Mouse (Mus musculus): ENCODE data around the gene Lmo3. TPM values are rescaled to one million over a fixed set of nuclear protein-coding genes. Genes with fewer than 3 reads are reported as not detected.

Gene Lmo3
- polyA plus RNA-seq, 1 experiment: not detected

- H3K4me1 ChIP-seq (ENCODE audit: control insufficient read depth, insufficient read depth, insufficient read length): no peaks in the 10 kb centered on the region
- no peak overlapping the region for H3K4me3 ChIP-seq (ENCODE audit: extremely low read depth, insufficient read depth, insufficient read length)
- H3K36me3 ChIP-seq (ENCODE audit: control insufficient read depth, insufficient read depth, low read length): no peaks in the 10 kb centered on the region
- DNase-seq (ENCODE audit: low read depth in 1 of 2, low spot score in 2 of 2): no peak
- H3K27ac ChIP-seq (ENCODE audit: insufficient read depth, low read length): no peak overlapping the region
- TF ChIP-seq POLR2A (IDR thresholded peaks at IDR 0.05; ENCODE audit: low read depth, low read length) (no peak), CTCF (IDR thresholded peaks at IDR 0.05; ENCODE audit: extremely low read depth, insufficient read depth, insufficient read length, insufficient replicate concordance) (no peak)
- WGBS: 60% methylated on average over 3 of the region's 3 CpGs
- no peaks in the 10 kb centered on the region for H3K27me3 ChIP-seq (ENCODE audit: control insufficient read depth, insufficient read depth, low read length)
Observed at GRCm38 (mm10) chr6:138426894-138427293, 154.9 kb downstream of the Lmo3 start.

GRCm38 (mm10) chr6:138424514-138425225 is 157.1 kb downstream of the Lmo3 start:
- TF ChIP-seq POLR2A (IDR thresholded peaks at IDR 0.05; ENCODE audit: low read depth, low read length) (no peak), CTCF (IDR thresholded peaks at IDR 0.05; ENCODE audit: extremely low read depth, insufficient read depth, insufficient read length, insufficient replicate concordance) (no peak)

GRCm38 (mm10) chr6:138422671-138423321 is 159.0 kb downstream of the Lmo3 start:
- H3K27ac ChIP-seq (ENCODE audit: insufficient read depth, low read length): no peak overlapping the region
- DNase-seq (ENCODE audit: low read depth in 1 of 2, low spot score in 2 of 2): no peak
- TF ChIP-seq POLR2A (IDR thresholded peaks at IDR 0.05; ENCODE audit: low read depth, low read length): no peak
- TF ChIP-seq CTCF (IDR thresholded peaks at IDR 0.05; ENCODE audit: extremely low read depth, insufficient read depth, insufficient read length, insufficient replicate concordance): no peak
- H3K36me3 ChIP-seq (ENCODE audit: control insufficient read depth, insufficient read depth, low read length): no peaks in the 10 kb centered on the region
- 2% methylated on average over 15 of the region's 16 CpGs for WGBS
- H3K4me1 ChIP-seq (ENCODE audit: control insufficient read depth, insufficient read depth, insufficient read length): no peaks in the 10 kb centered on the region
- no peak overlapping the region for H3K4me3 ChIP-seq (ENCODE audit: extremely low read depth, insufficient read depth, insufficient read length)
- no peaks in the 10 kb centered on the region for H3K27me3 ChIP-seq (ENCODE audit: control insufficient read depth, insufficient read depth, low read length)

More at GRCm38 (mm10) chr6:138424514-138425225, 157.1 kb downstream of the Lmo3 start:
- no peaks in the 10 kb centered on the region for H3K4me1 ChIP-seq (ENCODE audit: control insufficient read depth, insufficient read depth, insufficient read length)
- H3K27me3 ChIP-seq (ENCODE audit: control insufficient read depth, insufficient read depth, low read length): no peaks in the 10 kb centered on the region
- WGBS: 76% methylated on average over 9 of the region's 9 CpGs
- no peaks in the 10 kb centered on the region for H3K36me3 ChIP-seq (ENCODE audit: control insufficient read depth, insufficient read depth, low read length)
- no peak overlapping the region for H3K4me3 ChIP-seq (ENCODE audit: extremely low read depth, insufficient read depth, insufficient read length)
- DNase-seq (ENCODE audit: low read depth in 1 of 2, low spot score in 2 of 2): no peak
- H3K27ac ChIP-seq (ENCODE audit: insufficient read depth, low read length): no peak overlapping the region

GRCm38 (mm10) chr6:138421931-138422531 is 159.7 kb downstream of the Lmo3 start:
- 7% methylated on average over 24 of the region's 24 CpGs for WGBS
- Histone ChIP-seq H3K27ac (ENCODE audit: insufficient read depth, low read length) (no peak overlapping the region), H3K36me3 (ENCODE audit: control insufficient read depth, insufficient read depth, low read length) (no peaks in the 10 kb centered on the region), H3K27me3 (ENCODE audit: control insufficient read depth, insufficient read depth, low read length) (no peaks in the 10 kb centered on the region), H3K4me1 (ENCODE audit: control insufficient read depth, insufficient read depth, insufficient read length) (no peaks in the 10 kb centered on the region), H3K4me3 (ENCODE audit: extremely low read depth, insufficient read depth, insufficient read length) (no peak overlapping the region)
- no peak for DNase-seq (ENCODE audit: low read depth in 1 of 2, low spot score in 2 of 2)
- TF ChIP-seq CTCF (IDR thresholded peaks at IDR 0.05; ENCODE audit: extremely low read depth, insufficient read depth, insufficient read length, insufficient replicate concordance): no peak
- no peak for TF ChIP-seq POLR2A (IDR thresholded peaks at IDR 0.05; ENCODE audit: low read depth, low read length)

GRCm38 (mm10) chr6:138421191-138421613 is 160.6 kb downstream of the Lmo3 start:
- Histone ChIP-seq H3K27me3 (ENCODE audit: control insufficient read depth, insufficient read depth, low read length) (no peaks in the 10 kb centered on the region), H3K4me1 (ENCODE audit: control insufficient read depth, insufficient read depth, insufficient read length) (no peaks in the 10 kb centered on the region), H3K36me3 (ENCODE audit: control insufficient read depth, insufficient read depth, low read length) (no peaks in the 10 kb centered on the region), H3K27ac (ENCODE audit: insufficient read depth, low read length) (no peak overlapping the region), H3K4me3 (ENCODE audit: extremely low read depth, insufficient read depth, insufficient read length) (no peak overlapping the region)
- WGBS: 17% methylated on average over 14 of the region's 14 CpGs
- no peak for DNase-seq (ENCODE audit: low read depth in 1 of 2, low spot score in 2 of 2)
- no peak for TF ChIP-seq CTCF (IDR thresholded peaks at IDR 0.05; ENCODE audit: extremely low read depth, insufficient read depth, insufficient read length, insufficient replicate concordance)
- TF ChIP-seq POLR2A (IDR thresholded peaks at IDR 0.05; ENCODE audit: low read depth, low read length): no peak

- no peaks in the 10 kb centered on the region for H3K36me3 ChIP-seq (ENCODE audit: control insufficient read depth, insufficient read depth, low read length)
- no peaks in the 10 kb centered on the region for H3K4me1 ChIP-seq (ENCODE audit: control insufficient read depth, insufficient read depth, insufficient read length)
- no peak for TF ChIP-seq CTCF (IDR thresholded peaks at IDR 0.05; ENCODE audit: extremely low read depth, insufficient read depth, insufficient read length, insufficient replicate concordance)
- no peak for TF ChIP-seq POLR2A (IDR thresholded peaks at IDR 0.05; ENCODE audit: low read depth, low read length)
- no peak overlapping the region for H3K27ac ChIP-seq (ENCODE audit: insufficient read depth, low read length)
- no peak overlapping the region for H3K4me3 ChIP-seq (ENCODE audit: extremely low read depth, insufficient read depth, insufficient read length)
- WGBS: 31% methylated on average over 3 of the region's 3 CpGs
- no peaks in the 10 kb centered on the region for H3K27me3 ChIP-seq (ENCODE audit: control insufficient read depth, insufficient read depth, low read length)
- no peak for DNase-seq (ENCODE audit: low read depth in 1 of 2, low spot score in 2 of 2)
Observed at GRCm38 (mm10) chr6:138420536-138420891, 161.3 kb downstream of the Lmo3 start.
